Mouse (Mus musculus) megakaryocyte, embryonic 14.5 days (primary cell): ENCODE results near the gene Gigyf1. TPM values are rescaled to one million over a fixed set of nuclear protein-coding genes. Genes with fewer than 3 reads are reported as not detected.
A peak's percentile ranks its signal among the peaks of the same experiment; 100 is the strongest.

Experiments
- H3K27me3 ChIP-seq: replicated peaks from 2 replicates; pipeline ENCODE3; 2012; ENCODE audit warnings: inconsistent platforms
- H3K36me3 ChIP-seq: replicated peaks from 2 replicates; pipeline ENCODE3; 2012; ENCODE audit warnings: low read length, inconsistent platforms, mixed read lengths
- H3K4me1 ChIP-seq: 2 replicates; pipeline ENCODE4 v1.6.1; 2012; ENCODE audit warnings: inconsistent platforms
- H3K4me3 ChIP-seq: replicated peaks from 2 replicates; pipeline ENCODE3; 2012; ENCODE audit warnings: moderate library complexity, mild to moderate bottlenecking, inconsistent platforms
- H3K9me3 ChIP-seq: 2 replicates; pipeline ENCODE4 v1.6.1; 2012; ENCODE audit warnings: inconsistent platforms
- FLI1 ChIP-seq: IDR thresholded peaks from 2 replicates; pipeline ENCODE4 v1.6.1; 2012; ENCODE audit warnings: low read length, inconsistent platforms, mixed read lengths
- GATA1 ChIP-seq: IDR thresholded peaks from 3 replicates; pipeline ENCODE4 v1.6.1; 2012; ENCODE audit warnings: mixed read lengths, low read length, inconsistent platforms, borderline replicate concordance
- polyA plus RNA-seq: library from polyadenylated mRNA; stranded (reverse); fragments of >175 nt; gene quantifications from 2 replicates; pipeline ENCODE4 v1.2.3, GENCODE M21; 2012; ENCODE audit warnings: low replicate concordance; ENCODE audit not compliant: insufficient read depth

The Gigyf1 gene
- polyA plus RNA-seq, 1 experiment: 15.3 TPM

DNA sequence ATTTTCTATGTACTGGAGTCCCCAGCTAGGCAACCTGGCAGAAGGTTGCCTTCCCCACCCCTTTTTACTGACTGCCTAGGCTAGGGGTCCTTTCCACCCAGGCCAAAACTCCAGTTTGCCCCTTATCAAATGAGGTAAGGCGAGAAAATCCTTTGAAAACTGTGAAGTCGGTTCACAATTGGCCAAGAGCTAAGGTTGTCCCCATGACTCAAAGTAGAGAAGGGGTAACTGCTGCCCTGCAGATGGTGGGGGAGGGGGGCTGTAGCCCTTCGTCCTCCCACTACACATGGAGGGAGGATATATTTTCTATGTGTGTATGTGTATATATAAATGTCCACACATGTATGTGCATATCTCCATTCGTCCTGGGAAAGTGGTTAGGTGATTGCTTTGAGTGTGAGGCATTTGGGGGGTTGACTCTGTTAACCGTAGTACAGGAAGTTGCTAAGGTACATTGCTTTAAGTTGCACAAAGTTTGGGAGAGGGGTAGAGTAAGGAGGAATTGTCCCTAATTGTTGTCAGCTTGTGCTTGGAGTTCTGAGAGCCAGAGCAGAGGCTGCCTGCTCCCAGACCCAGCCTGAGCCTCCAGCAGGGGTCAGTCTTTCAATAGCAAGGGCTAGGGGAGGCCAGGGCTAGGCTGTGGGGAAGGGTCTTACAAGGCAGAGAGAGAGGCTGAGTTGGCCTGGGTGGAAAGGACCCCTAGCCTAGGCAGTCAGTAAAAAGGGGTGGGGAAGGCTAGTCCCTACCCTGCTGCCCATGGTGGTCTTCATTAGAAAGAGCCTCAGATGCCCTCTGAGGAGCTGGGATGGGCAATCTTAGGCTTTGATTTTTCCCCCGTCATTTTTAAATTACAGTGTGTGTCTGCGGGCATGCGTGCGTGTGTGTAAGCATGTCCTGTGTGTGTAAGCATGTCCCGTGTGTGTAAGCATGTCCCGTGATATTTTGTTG, 5.2 kb upstream of the Gigyf1 start:
- Histone ChIP-seq H3K9me3 (no peaks in the 10 kb centered on the region), H3K36me3 (peaks cover 23% of the 10 kb centered on the region), H3K4me1 (peaks cover 74% of the 10 kb centered on the region), H3K4me3 (no peak overlapping the region), H3K27me3 (no peaks in the 10 kb centered on the region)
- TF ChIP-seq GATA1 (no peak), FLI1 (no peak)

DNA sequence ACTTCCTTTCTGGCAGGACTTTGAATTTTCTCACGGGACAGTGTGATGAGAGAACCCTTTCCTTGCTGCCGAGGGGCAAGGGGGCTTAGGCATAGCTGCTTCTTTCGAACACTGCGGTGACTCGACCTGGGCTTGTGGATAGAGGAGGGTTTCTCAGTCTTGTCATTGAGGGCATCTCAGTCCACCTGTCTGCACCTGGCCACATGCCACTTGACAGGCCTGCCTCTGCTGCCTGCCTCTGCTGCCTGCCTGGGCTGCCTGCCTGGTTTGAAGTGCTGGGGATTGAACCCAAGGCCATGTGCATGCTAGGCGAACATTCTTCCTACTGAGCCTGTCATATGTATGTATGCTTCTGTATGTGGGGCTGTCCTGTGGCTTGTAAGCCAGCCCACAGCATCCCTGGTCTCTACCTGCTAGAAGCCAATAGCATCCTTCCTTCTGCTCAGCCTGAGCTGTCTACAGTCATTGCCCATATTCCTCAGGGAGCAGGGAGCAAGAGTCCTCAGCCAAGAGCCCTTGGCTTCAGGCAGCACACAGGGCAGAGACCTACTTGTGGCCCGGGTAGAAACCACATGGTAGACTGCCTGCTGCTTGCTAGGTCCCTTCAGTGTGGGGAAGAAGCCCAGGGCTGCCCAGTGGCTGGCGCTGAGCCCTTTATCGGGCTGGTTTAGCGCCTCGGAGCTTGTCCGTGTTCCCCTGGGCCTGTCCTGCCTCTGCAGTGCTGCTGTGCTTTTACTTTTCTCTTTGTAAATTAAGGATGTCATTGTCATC, 4.2 kb upstream of the Gigyf1 start:
- Histone ChIP-seq H3K27me3 (no peaks in the 10 kb centered on the region), H3K36me3 (peaks cover 33% of the 10 kb centered on the region), H3K4me3 (peak overlapping the region; percentile 5), H3K4me1 (peaks cover 77% of the 10 kb centered on the region), H3K9me3 (no peaks in the 10 kb centered on the region)
- TF ChIP-seq GATA1 (no peak), FLI1 (no peak)

GRCm38 (mm10) chr5:137514811-137515210, 3.5 kb upstream of the Gigyf1 start:
- H3K4me1 ChIP-seq: peaks cover 70% of the 10 kb centered on the region
- no peak overlapping the region for H3K4me3 ChIP-seq
- no peak for TF ChIP-seq FLI1
- no peak for TF ChIP-seq GATA1
- H3K27me3 ChIP-seq: no peaks in the 10 kb centered on the region
- H3K36me3 ChIP-seq: peaks cover 40% of the 10 kb centered on the region
- H3K9me3 ChIP-seq: no peaks in the 10 kb centered on the region

DNA sequence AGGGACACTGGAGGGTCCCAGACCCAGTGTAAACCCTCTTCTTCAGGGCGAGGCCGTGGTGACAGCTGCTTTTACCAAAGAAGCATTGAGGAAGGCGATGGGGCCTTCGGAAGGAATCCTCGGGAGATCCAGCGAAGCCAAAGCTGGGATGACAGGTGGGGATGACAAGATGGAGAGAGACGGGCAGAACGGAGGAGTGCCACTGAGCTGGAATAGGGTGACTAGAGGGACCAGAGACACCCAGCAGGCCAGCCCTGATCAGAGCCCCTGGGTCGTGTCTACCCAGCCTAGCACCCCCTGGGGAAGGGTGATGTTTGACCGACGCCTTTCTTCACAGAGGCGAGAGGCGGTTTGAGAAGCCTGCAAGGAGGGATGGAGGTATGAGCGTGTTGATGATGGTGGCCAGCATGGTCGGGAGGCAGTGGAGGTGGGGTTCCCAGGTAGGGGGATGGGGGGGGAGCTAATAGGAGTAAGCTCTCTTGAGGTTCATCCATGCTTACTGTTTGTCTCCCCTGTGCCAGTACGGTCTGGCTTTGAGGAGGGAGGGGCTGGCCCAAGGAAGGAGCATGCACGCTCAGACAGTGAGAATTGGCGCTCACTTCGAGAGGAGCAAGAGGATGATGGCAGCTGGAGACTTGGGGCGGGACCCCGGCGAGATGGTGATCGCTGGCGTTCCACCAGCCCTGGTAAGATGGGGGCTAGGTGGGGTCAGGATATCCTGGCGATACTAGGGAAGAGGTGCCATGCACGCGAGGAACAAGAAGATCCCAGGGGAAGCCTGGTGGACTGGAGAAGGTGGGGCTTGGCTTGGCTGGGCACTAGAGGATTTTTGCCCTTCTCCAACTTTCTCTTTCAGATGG, 1.6 kb downstream of the Gigyf1 start:
- no peak overlapping the region for H3K4me3 ChIP-seq
- H3K9me3 ChIP-seq: no peaks in the 10 kb centered on the region
- peaks cover 80% of the 10 kb centered on the region for H3K36me3 ChIP-seq
- no peaks in the 10 kb centered on the region for H3K27me3 ChIP-seq
- no peak for TF ChIP-seq FLI1
- no peak for TF ChIP-seq GATA1
- H3K4me1 ChIP-seq: peaks cover 32% of the 10 kb centered on the region

DNA sequence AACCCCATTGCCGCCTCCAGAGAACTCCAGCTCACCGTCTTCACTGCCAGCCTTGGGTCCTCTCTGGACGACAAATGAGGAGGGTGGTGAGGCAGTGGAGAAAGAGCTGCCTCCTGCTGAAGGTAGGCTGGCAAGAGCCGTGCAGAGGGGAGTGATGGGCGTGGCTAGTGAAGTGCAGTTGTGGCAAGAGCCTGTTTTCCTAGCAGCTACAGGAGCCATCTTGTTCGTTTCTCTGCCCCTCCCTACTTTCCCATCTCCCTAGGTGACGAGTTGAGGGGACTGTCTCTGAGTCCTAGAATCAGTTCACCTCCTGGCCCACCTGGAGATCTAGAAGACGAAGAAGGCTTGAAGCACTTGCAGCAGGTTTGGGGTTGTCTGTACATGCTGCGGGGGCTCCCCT, 3.5 kb downstream of the Gigyf1 start:
- H3K27me3 ChIP-seq: no peaks in the 10 kb centered on the region
- H3K36me3 ChIP-seq: peaks cover 99% of the 10 kb centered on the region
- H3K4me3 ChIP-seq: no peak overlapping the region
- H3K4me1 ChIP-seq: peaks cover 18% of the 10 kb centered on the region
- no peaks in the 10 kb centered on the region for H3K9me3 ChIP-seq
- TF ChIP-seq GATA1: no peak
- TF ChIP-seq FLI1: no peak

DNA sequence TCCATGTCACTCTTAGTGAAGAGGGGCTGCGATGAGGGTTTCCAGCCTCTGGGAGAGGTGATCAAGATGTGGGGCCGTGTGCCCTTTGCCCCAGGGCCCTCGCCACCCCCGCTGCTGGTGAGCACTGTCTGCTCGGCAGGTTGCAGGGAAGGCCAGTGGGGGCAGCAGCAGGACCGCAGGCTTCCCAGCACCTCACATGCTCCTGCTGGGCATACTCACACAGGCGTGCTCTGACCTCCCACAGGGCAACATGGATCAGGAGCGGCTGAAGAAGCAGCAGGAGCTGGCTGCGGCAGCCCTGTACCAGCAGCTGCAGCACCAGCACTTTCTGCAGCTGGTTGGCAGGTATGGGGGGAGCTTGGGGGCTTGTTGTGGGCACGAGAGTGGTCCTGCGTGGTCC, 4.4 kb downstream of the Gigyf1 start:
- Histone ChIP-seq H3K27me3 (no peaks in the 10 kb centered on the region), H3K4me3 (no peak overlapping the region), H3K36me3 (peaks cover 99% of the 10 kb centered on the region), H3K9me3 (no peaks in the 10 kb centered on the region), H3K4me1 (peaks cover 10% of the 10 kb centered on the region)
- TF ChIP-seq FLI1 (no peak), GATA1 (no peak)

GRCm38 (mm10) chr5:137523396-137524250, 5.3 kb downstream of the Gigyf1 start:
- Histone ChIP-seq H3K36me3 (peaks cover 99% of the 10 kb centered on the region), H3K9me3 (no peaks in the 10 kb centered on the region), H3K27me3 (no peaks in the 10 kb centered on the region), H3K4me1 (peaks cover 12% of the 10 kb centered on the region), H3K4me3 (no peak overlapping the region)
- TF ChIP-seq GATA1 (no peak), FLI1 (no peak)

- TF ChIP-seq FLI1: no peak
- no peak for TF ChIP-seq GATA1
- Histone ChIP-seq H3K4me1 (peaks cover 17% of the 10 kb centered on the region), H3K27me3 (no peaks in the 10 kb centered on the region), H3K4me3 (no peak overlapping the region), H3K9me3 (no peaks in the 10 kb centered on the region), H3K36me3 (peaks cover 99% of the 10 kb centered on the region)
Observed at GRCm38 (mm10) chr5:137524251-137524515, 5.8 kb downstream of the Gigyf1 start.

- H3K4me1 ChIP-seq: peaks cover 22% of the 10 kb centered on the region
- no peaks in the 10 kb centered on the region for H3K9me3 ChIP-seq
- no peak overlapping the region for H3K4me3 ChIP-seq
- no peak for TF ChIP-seq GATA1
- TF ChIP-seq FLI1: no peak
- H3K36me3 ChIP-seq: peaks cover 99% of the 10 kb centered on the region
- H3K27me3 ChIP-seq: no peaks in the 10 kb centered on the region
Observed at GRCm38 (mm10) chr5:137524671-137525070, 6.3 kb downstream of the Gigyf1 start.
